Mouse (Mus musculus) limb, embryonic 14.5 days (tissue): ENCODE measurements around the gene Hsf4. TPM values are rescaled to one million over a fixed set of nuclear protein-coding genes. Genes with fewer than 3 reads are reported as not detected.

ENCODE experiments used
- ATAC-seq: fragments of 200-750 bp; cut with Nextera tagmentation; 2 replicates; pipeline ENCODE4 v1.8.0; 2017; ENCODE audit warnings: low read depth, moderate number of reproducible peaks, moderate TSS enrichment; ENCODE audit not compliant: low FRiP score
- DNase-seq: peaks from one replicate; pipeline ENCODE4 v3.0.0-alpha.2; 2015; ENCODE audit warnings: low spot score
- H3K27ac ChIP-seq: fragments of 300-500 bp; sonication (generic); replicated peaks from 2 replicates; pipeline ENCODE4 v1.5.1; 2014; ENCODE audit warnings: low read depth, mild to moderate bottlenecking, low read length, moderate library complexity, mixed read lengths
- H3K27me3 ChIP-seq: fragments of 300-500 bp; sonication (generic); 2 replicates; pipeline ENCODE4 v1.6.1; 2014; ENCODE audit warnings: low read length, mixed read lengths; ENCODE audit not compliant: control insufficient read depth, insufficient read depth
- H3K36me3 ChIP-seq: fragments of 300-500 bp; sonication (generic); 2 replicates; pipeline ENCODE4 v1.6.1; 2014; ENCODE audit warnings: mild to moderate bottlenecking, low read length, moderate library complexity, mixed read lengths; ENCODE audit not compliant: control insufficient read depth, insufficient read depth
- H3K4me1 ChIP-seq: fragments of 300-500 bp; sonication (generic); 2 replicates; pipeline ENCODE4 v1.6.1; 2014; ENCODE audit warnings: antibody characterized with exemption, low read length, mixed read lengths; ENCODE audit not compliant: control insufficient read depth, insufficient read depth
- H3K4me2 ChIP-seq: fragments of 300-500 bp; sonication (generic); replicated peaks from 2 replicates; pipeline ENCODE4 v1.6.1; 2014; ENCODE audit warnings: low read depth, mild to moderate bottlenecking, low read length, moderate library complexity; ENCODE audit not compliant: severe bottlenecking
- H3K4me3 ChIP-seq: fragments of 300-500 bp; sonication (generic); replicated peaks from 2 replicates; pipeline ENCODE4 v1.5.1; 2014; ENCODE audit warnings: low read length
- H3K9ac ChIP-seq: fragments of 300-500 bp; sonication (generic); 2 replicates; pipeline ENCODE4 v1.6.1; 2014; ENCODE audit warnings: mild to moderate bottlenecking, low read depth, low read length, moderate library complexity; ENCODE audit not compliant: severe bottlenecking
- H3K9me3 ChIP-seq: fragments of 300-500 bp; sonication (generic); 2 replicates; pipeline ENCODE4 v1.6.1; 2016; ENCODE audit warnings: low read length; ENCODE audit not compliant: control insufficient read depth
- POLR2A ChIP-seq: fragments of 200-500 bp; IDR thresholded peaks from 2 replicates; pipeline ENCODE4 v1.8.0; 2012; ENCODE audit warnings: inconsistent platforms, mild to moderate bottlenecking, moderate library complexity, borderline replicate concordance; ENCODE audit not compliant: insufficient read depth, insufficient read length; ENCODE audit errors: extremely low read depth
- WGBS: fragments of 180-500 bp; shearing (Covaris S2); extraction: QIAGEN DNeasy Blood & Tissue Kit; methylation state at CpG from one replicate; pipeline ENCODE4 v1.1.7; 2014; 5-methylcytosine and 5-hydroxymethylcytosine counted together
- polyA plus RNA-seq, 2 experiments: library from polyadenylated mRNA; depleted of rRNA in 1 of 2; stranded (reverse) in 1 of 2; unstranded in 1 of 2; fragments of >200 nt; fragmentation: Nextera tagmentation in 1 of 2; extraction: Ambion mirVana in 1 of 2; gene quantifications; 2 replicates each; pipeline versions ENCODE4 v1.2.1 to v1.2.3; 2012 to 2014

Gene Hsf4
- polyA plus RNA-seq, 2 experiments, result 0.14 to 0.62 TPM

DNA sequence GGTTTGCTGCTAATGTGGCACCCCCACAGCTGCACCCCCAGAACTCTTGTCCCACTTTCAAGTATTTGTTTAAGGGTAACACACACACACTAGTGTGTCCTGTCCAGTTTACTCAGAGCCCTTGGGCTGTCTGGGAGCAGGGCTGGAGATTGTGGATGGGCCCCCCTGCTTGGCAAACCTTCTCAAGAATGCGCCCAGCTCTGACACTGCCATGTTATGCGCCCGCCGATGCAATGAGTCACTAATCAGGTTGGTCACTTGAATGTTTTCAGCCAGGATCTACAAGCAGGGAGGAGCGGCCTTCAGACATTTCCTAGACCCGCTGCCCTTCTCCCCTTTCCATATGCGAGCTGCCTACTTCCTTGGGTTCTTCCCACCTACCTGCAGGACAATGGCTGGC is 22.9 kb downstream of the Hsf4 start:
- ATAC-seq (no peak), DNase-seq (no peak)
- Histone ChIP-seq H3K9me3 (no peaks in the 10 kb centered on the region), H3K27me3 (peaks cover 12% of the 10 kb centered on the region), H3K9ac (no peak overlapping the region), H3K4me1 (peaks cover 24% of the 10 kb centered on the region), H3K27ac (no peak overlapping the region), H3K4me2 (no peak overlapping the region), H3K4me3 (no peak overlapping the region), H3K36me3 (no peaks in the 10 kb centered on the region)
- 81% methylated on average over 5 of the region's 7 CpGs for WGBS
- TF ChIP-seq POLR2A, result no peak

DNA sequence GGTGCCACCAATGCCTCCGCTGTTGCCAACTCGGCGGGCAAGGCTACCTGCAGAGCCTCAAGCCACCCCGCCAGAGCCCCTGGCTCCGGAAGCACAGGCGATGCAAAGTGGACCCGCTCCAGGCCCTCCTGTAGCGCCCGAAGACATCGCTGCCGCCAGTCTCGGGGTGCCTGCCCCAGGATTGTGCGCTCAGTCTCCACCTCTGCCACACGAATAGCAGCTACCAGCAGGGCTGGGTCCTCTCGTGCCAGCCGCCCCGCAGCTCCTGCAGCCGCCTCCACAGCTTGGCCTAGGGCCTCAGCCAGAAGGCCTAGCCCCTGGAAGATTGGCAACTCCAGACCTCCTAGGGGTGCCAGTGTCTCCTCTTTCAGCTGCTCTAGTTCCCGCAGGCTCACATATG is 23.8 kb downstream of the Hsf4 start:
- H3K27ac ChIP-seq, result no peak overlapping the region
- H3K9ac ChIP-seq, result no peak overlapping the region
- no peak for TF ChIP-seq POLR2A
- ATAC-seq (no peak), DNase-seq (no peak)
- no peak overlapping the region for H3K4me3 ChIP-seq
- H3K4me1 ChIP-seq, result peaks cover 26% of the 10 kb centered on the region
- no peaks in the 10 kb centered on the region for H3K36me3 ChIP-seq
- H3K4me2 ChIP-seq, result no peak overlapping the region
- WGBS, result 65% methylated on average over 11 of the region's 19 CpGs
- no peaks in the 10 kb centered on the region for H3K9me3 ChIP-seq
- H3K27me3 ChIP-seq, result peaks cover 12% of the 10 kb centered on the region

DNA sequence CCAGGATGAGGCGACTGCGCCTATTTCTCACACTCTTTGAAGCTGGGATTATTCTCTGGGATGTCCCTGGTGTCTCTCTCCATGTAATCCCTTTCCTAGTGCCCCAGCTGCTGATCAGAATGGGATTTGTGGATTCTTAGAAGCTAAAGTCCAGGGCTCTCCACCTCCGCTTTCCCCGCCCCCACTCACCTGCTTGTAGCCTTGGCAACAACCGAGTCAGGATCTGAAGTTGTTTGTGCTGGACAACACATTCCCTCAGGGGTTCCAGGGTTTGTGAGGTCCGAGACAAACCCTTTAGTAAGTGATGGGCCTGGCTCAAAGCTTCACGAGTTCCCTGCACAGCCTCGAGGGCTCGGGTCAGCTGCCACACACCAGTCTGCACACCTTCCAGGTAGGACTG is 25.2 kb downstream of the Hsf4 start:
- WGBS, result 70% methylated on average over 9 of the region's 9 CpGs
- ATAC-seq (no peak), DNase-seq (no peak)
- H3K27ac ChIP-seq, result no peak overlapping the region
- no peak for TF ChIP-seq POLR2A
- H3K4me2 ChIP-seq, result no peak overlapping the region
- H3K36me3 ChIP-seq, result peaks cover 9% of the 10 kb centered on the region
- no peaks in the 10 kb centered on the region for H3K9me3 ChIP-seq
- H3K9ac ChIP-seq, result no peak overlapping the region
- H3K4me1 ChIP-seq, result peaks cover 26% of the 10 kb centered on the region
- H3K27me3 ChIP-seq, result peaks cover 11% of the 10 kb centered on the region
- H3K4me3 ChIP-seq, result no peak overlapping the region

DNA sequence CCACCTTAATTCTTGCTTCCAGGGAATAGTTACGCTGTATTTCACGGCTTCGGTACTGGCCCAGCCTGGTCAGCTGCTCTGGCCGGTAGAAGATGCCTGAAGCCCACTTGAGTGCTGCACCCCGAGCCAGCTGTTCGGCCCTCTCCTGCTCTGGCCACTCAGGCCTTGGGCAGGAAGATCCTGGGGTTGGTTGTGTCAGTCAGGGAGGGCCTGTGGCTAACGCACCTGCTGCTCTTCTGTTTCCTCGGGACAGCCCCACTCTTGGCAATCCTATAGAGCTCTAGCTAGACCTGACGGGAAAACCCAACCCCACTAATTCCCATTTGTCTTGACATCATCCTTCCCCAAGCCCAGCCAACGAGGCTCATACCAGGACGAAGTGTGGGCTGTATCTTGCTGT is 25.7 kb downstream of the Hsf4 start:
- Histone ChIP-seq H3K4me1 (peaks cover 21% of the 10 kb centered on the region), H3K27ac (no peak overlapping the region), H3K9ac (no peak overlapping the region), H3K36me3 (peaks cover 14% of the 10 kb centered on the region), H3K9me3 (no peaks in the 10 kb centered on the region), H3K4me3 (no peak overlapping the region), H3K27me3 (peaks cover 6% of the 10 kb centered on the region), H3K4me2 (no peak overlapping the region)
- ATAC-seq (no peak), DNase-seq (no peak)
- WGBS, result 62% methylated on average over 11 of the region's 11 CpGs
- TF ChIP-seq POLR2A, result no peak

DNA sequence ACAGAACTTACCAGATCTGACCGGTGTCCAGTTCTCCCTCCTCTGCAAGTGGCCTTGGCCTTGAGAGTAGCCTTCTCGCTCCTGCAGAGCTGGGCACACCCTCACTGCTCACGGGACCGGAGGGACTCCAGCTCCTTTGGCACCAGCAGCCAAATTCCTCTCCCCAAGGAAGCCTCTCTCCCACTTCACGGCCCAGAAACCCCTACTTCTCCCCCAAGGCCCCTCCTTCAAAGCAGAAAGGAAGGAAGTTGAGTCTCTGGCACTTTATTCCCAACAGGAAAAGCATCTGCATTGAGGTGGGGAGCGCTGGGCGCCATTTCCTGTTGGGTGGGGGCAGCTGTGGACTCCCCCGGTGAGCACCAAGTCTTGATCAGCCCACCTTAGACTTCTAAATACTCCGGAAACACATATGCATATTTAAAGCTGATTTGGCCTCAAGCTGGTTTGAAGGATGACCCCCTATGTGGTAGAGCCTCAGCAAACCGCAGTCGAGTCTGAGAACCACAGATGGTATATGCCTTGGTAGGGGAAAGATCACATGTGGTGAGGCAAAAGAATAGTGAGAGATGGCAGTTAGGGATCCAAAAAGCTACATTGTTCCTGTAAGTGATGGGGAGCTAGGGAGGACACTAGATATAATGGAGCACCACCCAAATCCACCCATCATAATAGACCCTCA is 26.4 kb downstream of the Hsf4 start, which contains the start of gene Exoc3l:
Gene Exoc3l, minus strand, starts transcription at position 207 of the 679 bp plus-strand sequence.
- no peak within 1 kb of the TSS for H3K27ac ChIP-seq
- no peak for DNase-seq
- H3K27me3 ChIP-seq, result no peaks in the 10 kb centered on the region
- peak within 1 kb of the TSS; percentile 91 for H3K4me3 ChIP-seq
- ATAC-seq, result no peak
- no peaks in the 10 kb centered on the region for H3K9me3 ChIP-seq
- peak within 1 kb of the TSS; percentile 91 for H3K4me2 ChIP-seq
- peaks cover 15% of the 10 kb centered on the region for H3K4me1 ChIP-seq
- no peak for TF ChIP-seq POLR2A
- H3K36me3 ChIP-seq, result peaks cover 21% of the 10 kb centered on the region
- 61% methylated on average over 11 of the region's 11 CpGs for WGBS
- 0 out of 2 replicates have a peak within 1 kb of the TSS, but pooled peaks have one; percentile 83 for H3K9ac ChIP-seq
